Mouse (Mus musculus): ENCODE data around the gene Foxred1.

DNA sequence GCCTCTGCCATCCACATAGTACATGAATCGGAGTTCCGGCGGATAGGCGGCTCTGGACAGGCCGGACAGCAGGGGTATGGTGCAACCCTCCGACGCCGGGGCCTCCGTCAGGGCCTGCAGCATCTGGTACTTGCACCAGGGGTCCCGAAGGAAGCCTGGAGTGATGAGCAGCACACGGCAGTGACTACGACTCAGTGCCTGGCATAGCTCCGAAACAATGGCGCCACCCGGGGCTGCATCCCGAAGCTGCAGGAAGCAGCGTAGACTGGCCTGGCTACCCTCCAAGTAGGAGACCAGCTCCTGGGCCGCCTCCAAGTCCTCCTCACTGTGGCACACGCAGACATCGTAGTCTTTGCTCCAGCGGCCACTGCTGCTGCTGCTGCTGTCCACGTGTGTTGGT is 22.2 kb downstream of the Foxred1 start:
- TF ChIP-seq CTCF (conservative IDR thresholded peaks at IDR 0.05; ENCODE audit: low read length), result no peak
- no peak for TF ChIP-seq NANOG (IDR thresholded peaks at IDR 0.05; ENCODE audit: borderline replicate concordance, low read length)

All from E14TG2a.4 (cell line).